Mouse (Mus musculus) embryonic facial prominence, embryonic 11.5 days (tissue): ENCODE measurements around the gene Zfp706. TPM values are rescaled to one million over a fixed set of nuclear protein-coding genes. Genes with fewer than 3 reads are reported as not detected.

Experiments used
- ATAC-seq: fragments of 200-750 bp; cut with Nextera tagmentation; replicated peaks from 2 replicates; pipeline ENCODE4 v1.8.0; 2017; ENCODE audit warnings: low read depth; ENCODE audit not compliant: insufficient number of reproducible peaks, low FRiP score, low TSS enrichment
- DNase-seq: peaks from one replicate; pipeline ENCODE4 v3.0.0-alpha.2; 2015; ENCODE audit warnings: low spot score
- H3K27ac ChIP-seq: fragments of 300-500 bp; sonication (generic); replicated peaks from 2 replicates; pipeline ENCODE4 v1.5.1; 2014; ENCODE audit warnings: mild to moderate bottlenecking, low read depth, low read length, control low read depth
- H3K27me3 ChIP-seq: fragments of 300-500 bp; sonication (generic); 2 replicates; pipeline ENCODE4 v1.6.1; 2014; ENCODE audit warnings: mild to moderate bottlenecking, low read length, moderate library complexity, mixed read lengths; ENCODE audit not compliant: control insufficient read depth, insufficient read depth
- H3K36me3 ChIP-seq: fragments of 300-500 bp; sonication (generic); replicated peaks from 2 replicates; pipeline ENCODE4 v1.6.1; 2014; ENCODE audit warnings: low read depth, mild to moderate bottlenecking, low read length, moderate library complexity, mixed read lengths; ENCODE audit not compliant: control insufficient read depth, insufficient read depth
- H3K4me1 ChIP-seq: fragments of 300-500 bp; sonication (generic); 2 replicates; pipeline ENCODE4 v1.6.1; 2014; ENCODE audit warnings: low read length, mixed read lengths; ENCODE audit not compliant: control insufficient read depth, insufficient read depth
- H3K4me2 ChIP-seq: fragments of 300-500 bp; sonication (generic); 2 replicates; pipeline ENCODE4 v1.6.1; 2014; ENCODE audit warnings: low read depth, mild to moderate bottlenecking, control low read depth, low read length, moderate library complexity
- H3K4me3 ChIP-seq: fragments of 300-500 bp; sonication (generic); 2 replicates; pipeline ENCODE4 v1.5.1; 2014; ENCODE audit warnings: low read depth, low read length, control low read depth
- H3K9ac ChIP-seq: fragments of 300-500 bp; sonication (generic); replicated peaks from 2 replicates; pipeline ENCODE4 v1.6.1; 2014; ENCODE audit warnings: mild to moderate bottlenecking, control low read depth, low read length
- H3K9me3 ChIP-seq: fragments of 300-500 bp; sonication (generic); replicated peaks from 2 replicates; pipeline ENCODE4 v1.6.1; 2016; ENCODE audit warnings: mild to moderate bottlenecking, low read length, inconsistent platforms, mixed read lengths; ENCODE audit not compliant: control insufficient read depth
- WGBS: fragments of 180-500 bp; shearing (Covaris S2); extraction: QIAGEN DNeasy Blood & Tissue Kit; methylation state at CpG from one replicate; pipeline ENCODE4 v1.1.7; 2014; 5-methylcytosine and 5-hydroxymethylcytosine counted together
- polyA plus RNA-seq: library from polyadenylated mRNA; unstranded; fragments of >200 nt; fragmentation: Nextera tagmentation; extraction: Ambion mirVana; gene quantifications from 2 replicates; pipeline ENCODE4 v1.2.1, GENCODE M21; 2014

Gene Zfp706
- polyA plus RNA-seq, 1 experiment from 2014 or later, result 407 TPM

- H3K9ac ChIP-seq, result no peak overlapping the region; the same call in 1 of the 2 replicates
- no peaks in the 10 kb centered on the region for H3K9me3 ChIP-seq
- 39% methylated on average over 8 of the region's 8 CpGs for WGBS
- H3K36me3 ChIP-seq, result no peaks in the 10 kb centered on the region
- 0 out of 2 replicates have a peak, but pooled peaks have one; percentile 34 for ATAC-seq
- DNase-seq, result no peak
- peak overlapping the region; percentile 40 for H3K4me2 ChIP-seq
- H3K27ac ChIP-seq, result no peak overlapping the region
- peaks cover 3% of the 10 kb centered on the region; the same call in 1 of the 2 replicates for H3K4me1 ChIP-seq
- H3K27me3 ChIP-seq, result no peaks in the 10 kb centered on the region
- peak overlapping the region; percentile 25 for H3K4me3 ChIP-seq
These were observed 27.3 kb downstream of the Zfp706 start for GRCm38 (mm10) chr15:36980238-36980637.

- Histone ChIP-seq H3K9ac (peak overlapping the region; percentile 1; the same call in 1 of the 2 replicates), H3K27ac (no peak overlapping the region), H3K4me3 (peak overlapping the region; percentile 25), H3K4me1 (peaks cover 3% of the 10 kb centered on the region; the same call in 1 of the 2 replicates), H3K27me3 (no peaks in the 10 kb centered on the region), H3K36me3 (no peaks in the 10 kb centered on the region), H3K4me2 (peak overlapping the region; percentile 40), H3K9me3 (no peaks in the 10 kb centered on the region)
- ATAC-seq (peak; percentile 68; the same call in 1 of the 2 replicates), DNase-seq (peak; percentile 85)
- 5% methylated on average over 20 of the region's 20 CpGs for WGBS
These were observed 27.9 kb downstream of the Zfp706 start for GRCm38 (mm10) chr15:36979488-36980201.

- WGBS, result 41% methylated on average over 5 of the region's 5 CpGs
- ATAC-seq (no peak), DNase-seq (no peak)
- Histone ChIP-seq H3K4me2 (no peak overlapping the region; the same call in 1 of the 2 replicates), H3K36me3 (no peaks in the 10 kb centered on the region), H3K9me3 (no peaks in the 10 kb centered on the region), H3K27me3 (no peaks in the 10 kb centered on the region), H3K9ac (no peak overlapping the region), H3K4me3 (no peak overlapping the region), H3K4me1 (peaks cover 3% of the 10 kb centered on the region; the same call in 1 of the 2 replicates), H3K27ac (no peak overlapping the region)
These were observed 28.4 kb downstream of the Zfp706 start for GRCm38 (mm10) chr15:36979159-36979487.

DNA sequence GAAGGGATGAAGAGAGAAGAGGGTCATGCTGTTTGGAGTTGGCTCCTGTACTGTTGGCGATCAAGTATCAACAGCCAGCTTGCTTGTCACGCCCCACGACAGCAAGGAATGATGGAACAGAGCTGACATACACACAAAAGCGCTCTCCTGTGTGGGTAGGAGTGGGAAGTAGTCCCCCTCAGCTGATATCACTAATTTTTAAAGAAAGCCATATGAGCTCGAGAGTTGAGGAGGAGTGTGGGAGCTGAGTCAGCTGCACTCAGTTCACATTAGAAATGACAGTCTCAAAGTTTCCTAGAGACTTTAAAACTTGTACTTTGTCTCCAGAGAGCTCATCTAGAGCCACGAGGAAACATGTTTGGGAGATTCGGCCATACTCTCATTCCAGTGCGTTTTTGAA, 29.8 kb downstream of the Zfp706 start:
- DNase-seq, result no peak
- no peaks in the 10 kb centered on the region for H3K36me3 ChIP-seq
- WGBS, result 76% methylated on average over 8 of the region's 8 CpGs
- H3K9ac ChIP-seq, result no peak overlapping the region
- H3K4me3 ChIP-seq, result no peak overlapping the region
- ATAC-seq, result no peak
- no peak overlapping the region for H3K4me2 ChIP-seq
- H3K27ac ChIP-seq, result no peak overlapping the region
- no peaks in the 10 kb centered on the region for H3K27me3 ChIP-seq
- H3K9me3 ChIP-seq, result no peaks in the 10 kb centered on the region
- H3K4me1 ChIP-seq, result peaks cover 3% of the 10 kb centered on the region; the same call in 1 of the 2 replicates

DNA sequence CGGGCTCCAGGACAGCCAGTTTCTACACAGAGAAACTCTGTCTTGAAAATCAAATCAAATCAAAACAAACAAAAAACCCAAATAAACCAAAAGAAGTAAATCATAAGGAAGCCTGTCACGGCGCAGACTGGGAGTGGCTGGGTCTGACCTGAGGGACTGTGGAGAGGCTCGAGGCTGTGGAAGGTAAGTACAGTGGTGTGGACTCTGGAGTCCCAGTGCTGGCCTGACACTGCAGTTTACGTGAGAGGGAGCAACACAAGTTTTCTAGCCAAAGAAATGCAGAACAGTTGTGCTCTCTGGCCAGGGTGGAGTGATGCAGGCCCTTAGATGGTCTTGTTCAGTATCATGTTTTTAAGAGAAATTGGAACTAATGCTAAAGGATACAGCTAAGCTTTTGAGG, 31.9 kb downstream of the Zfp706 start:
- Histone ChIP-seq H3K4me3 (no peak overlapping the region; the same call in 1 of the 2 replicates), H3K27ac (no peak overlapping the region), H3K4me2 (no peak overlapping the region), H3K9ac (no peak overlapping the region), H3K4me1 (peaks cover 3% of the 10 kb centered on the region; the same call in 1 of the 2 replicates), H3K36me3 (no peaks in the 10 kb centered on the region), H3K9me3 (no peaks in the 10 kb centered on the region), H3K27me3 (no peaks in the 10 kb centered on the region)
- ATAC-seq (no peak), DNase-seq (no peak)
- WGBS, result 80% methylated on average over 5 of the region's 5 CpGs

GRCm38 (mm10) chr15:36975256-36975620, 32.3 kb downstream of the Zfp706 start:
- Histone ChIP-seq H3K9me3 (no peaks in the 10 kb centered on the region), H3K27ac (no peak overlapping the region), H3K9ac (no peak overlapping the region), H3K4me2 (no peak overlapping the region), H3K27me3 (no peaks in the 10 kb centered on the region), H3K36me3 (no peaks in the 10 kb centered on the region), H3K4me1 (no peaks in the 10 kb centered on the region; the same call in 1 of the 2 replicates), H3K4me3 (no peak overlapping the region)
- DNase-seq (no peak), ATAC-seq (no peak)
- 84% methylated on average over 2 of the region's 2 CpGs for WGBS

- DNase-seq (no peak), ATAC-seq (no peak)
- Histone ChIP-seq H3K27ac (no peak overlapping the region), H3K27me3 (no peaks in the 10 kb centered on the region), H3K36me3 (no peaks in the 10 kb centered on the region), H3K4me1 (no peaks in the 10 kb centered on the region), H3K9me3 (no peaks in the 10 kb centered on the region), H3K4me3 (no peak overlapping the region), H3K9ac (no peak overlapping the region), H3K4me2 (no peak overlapping the region)
- WGBS, result 70% methylated on average over 6 of the region's 6 CpGs
These were observed 32.8 kb downstream of the Zfp706 start for GRCm38 (mm10) chr15:36974614-36975255.

- DNase-seq (no peak), ATAC-seq (no peak)
- H3K36me3 ChIP-seq, result no peaks in the 10 kb centered on the region
- H3K4me2 ChIP-seq, result no peak overlapping the region
- H3K27ac ChIP-seq, result no peak overlapping the region
- no peaks in the 10 kb centered on the region for H3K9me3 ChIP-seq
- H3K4me1 ChIP-seq, result no peaks in the 10 kb centered on the region
- no peaks in the 10 kb centered on the region for H3K27me3 ChIP-seq
- 82% methylated on average over 7 of the region's 7 CpGs for WGBS
- H3K9ac ChIP-seq, result no peak overlapping the region
- no peak overlapping the region for H3K4me3 ChIP-seq
These were observed 33.9 kb downstream of the Zfp706 start for GRCm38 (mm10) chr15:36973714-36974113.
